Mouse (Mus musculus) CH12.LX (cell line): ENCODE data around the gene Cpeb1. TPM values are rescaled to one million over a fixed set of nuclear protein-coding genes. Genes with fewer than 3 reads are reported as not detected.

Source experiments
- DNase-seq: peaks from one replicate; pipeline ENCODE4 v3.0.0-alpha.2; 2013; ENCODE audit errors: extremely low read depth
- H3K27ac ChIP-seq: 2 replicates; pipeline ENCODE4 v1.5.1; 2012; ENCODE audit warnings: low read depth, mild to moderate bottlenecking, control low read depth, moderate library complexity; ENCODE audit not compliant: insufficient read depth
- H3K27me3 ChIP-seq: replicated peaks from 2 replicates; pipeline ENCODE3; 2012; ENCODE audit warnings: inconsistent platforms
- H3K36me3 ChIP-seq, 2 experiments: replicated peaks in 1 of 2; 2 replicates each; pipeline versions ENCODE3 to v1.6.1; 2012; ENCODE audit warnings: inconsistent platforms in 1 of 2, low read length in 1 of 2, mild to moderate bottlenecking in 1 of 2, mixed read lengths in 1 of 2, moderate library complexity in 1 of 2; ENCODE audit not compliant: control insufficient read depth in 1 of 2, insufficient read depth in 1 of 2
- H3K4me1 ChIP-seq, 2 experiments: 2 replicates each; pipeline ENCODE4 v1.6.1; 2012; ENCODE audit warnings: inconsistent platforms in 1 of 2, moderate library complexity in 1 of 2; ENCODE audit not compliant: insufficient read depth in 2 of 2, control insufficient read depth in 1 of 2
- H3K4me2 ChIP-seq: 2 replicates; pipeline ENCODE4 v1.6.1; 2012; ENCODE audit warnings: low read depth, mild to moderate bottlenecking, control low read depth; ENCODE audit not compliant: poor library complexity, insufficient read depth, severe bottlenecking
- H3K4me3 ChIP-seq, 3 experiments: fragments of 150-350 bp in 1 of 3; sonication (generic) in 1 of 3; replicated peaks in 1 of 3; 2 replicates each; pipeline versions ENCODE3 to v1.5.1; 2011 to 2012; ENCODE audit warnings: low read depth in 2 of 3, low read length in 2 of 3, mild to moderate bottlenecking in 2 of 3, moderate library complexity in 2 of 3, control low read depth in 1 of 3, improper control_type of control experiment in 1 of 3, inconsistent platforms in 1 of 3, mixed read lengths in 1 of 3; ENCODE audit not compliant: poor library complexity in 1 of 3
- H3K79me2 ChIP-seq: replicated peaks from 2 replicates; pipeline ENCODE4 v1.6.1; 2012; ENCODE audit warnings: mild to moderate bottlenecking, moderate library complexity; ENCODE audit not compliant: control insufficient read depth, poor library complexity, insufficient read depth, severe bottlenecking; ENCODE audit errors: extremely low read depth
- H3K9ac ChIP-seq: 2 replicates; pipeline ENCODE4 v1.6.1; 2012; ENCODE audit warnings: low read depth, mild to moderate bottlenecking, control low read depth, moderate library complexity; ENCODE audit not compliant: insufficient read depth
- H3K9me3 ChIP-seq: replicated peaks from 2 replicates; pipeline ENCODE3; 2012; ENCODE audit warnings: low read length, inconsistent platforms, mixed read lengths
- BHLHE40 ChIP-seq: IDR thresholded peaks from 2 replicates; pipeline ENCODE4 v1.6.1; 2011; ENCODE audit warnings: mild to moderate bottlenecking, low read depth, low read length, improper control_type of control experiment
- CHD1 ChIP-seq: IDR thresholded peaks from 2 replicates; pipeline ENCODE4 v1.6.1; 2012; ENCODE audit warnings: low read depth, low read length, improper control_type of control experiment, inconsistent platforms
- CHD2 ChIP-seq: IDR thresholded peaks from 2 replicates; pipeline ENCODE4 v1.6.1; 2011; ENCODE audit warnings: low read length, improper control_type of control experiment
- CTCF ChIP-seq, 2 experiments: IDR thresholded peaks in 1 of 2; conservative IDR thresholded peaks in 1 of 2; 2 replicates each; pipeline ENCODE4 v1.5.1; 2011 to 2012; ENCODE audit warnings: low read depth in 2 of 2, low read length in 2 of 2, improper control_type of control experiment in 1 of 2, inconsistent platforms in 1 of 2, mild to moderate bottlenecking in 1 of 2, moderate library complexity in 1 of 2
- ELF1 ChIP-seq: IDR thresholded peaks from 2 replicates; pipeline ENCODE4 v1.6.1; 2014; ENCODE audit warnings: low read depth, mild to moderate bottlenecking, inconsistent platforms, low read length, improper control_type of control experiment
- ETS1 ChIP-seq: conservative IDR thresholded peaks from 2 replicates; pipeline ENCODE4 v1.6.1; 2012; ENCODE audit warnings: low read depth, mild to moderate bottlenecking, inconsistent platforms, low read length, improper control_type of control experiment, moderate library complexity
- IRF4 ChIP-seq: IDR thresholded peaks from 2 replicates; pipeline ENCODE4 v1.6.1; 2014; ENCODE audit warnings: low read depth, mild to moderate bottlenecking, inconsistent platforms, low read length, improper control_type of control experiment
- JUND ChIP-seq: conservative IDR thresholded peaks from 2 replicates; pipeline ENCODE4 v1.6.1; 2011; ENCODE audit warnings: low read depth, low read length, improper control_type of control experiment
- MYC ChIP-seq: IDR thresholded peaks from 2 replicates; pipeline ENCODE4 v1.6.1; 2011; ENCODE audit warnings: low read depth, mild to moderate bottlenecking, improper control_type of control experiment, low read length
- NELFE ChIP-seq: IDR thresholded peaks from 2 replicates; pipeline ENCODE4 v1.6.1; 2011; ENCODE audit warnings: low read depth, low read length, improper control_type of control experiment
- PAX5 ChIP-seq: IDR thresholded peaks from 2 replicates; pipeline ENCODE4 v1.6.1; 2012; ENCODE audit warnings: low read length, inconsistent platforms, mixed read lengths
- POLR2A ChIP-seq: IDR thresholded peaks from 2 replicates; pipeline ENCODE4 v1.6.1; 2011; ENCODE audit warnings: low read depth, mild to moderate bottlenecking, improper control_type of control experiment, low read length
- POLR2AphosphoS2 ChIP-seq: IDR thresholded peaks from 2 replicates; pipeline ENCODE4 v1.6.1; 2011; ENCODE audit warnings: low read depth, low read length, improper control_type of control experiment
- RAD21 ChIP-seq: IDR thresholded peaks from 2 replicates; pipeline ENCODE4 v1.6.1; 2011; ENCODE audit warnings: low read depth, mild to moderate bottlenecking, low read length, improper control_type of control experiment, moderate library complexity
- SIN3A ChIP-seq: IDR thresholded peaks from 2 replicates; pipeline ENCODE4 v1.6.1; 2012; ENCODE audit warnings: low read length, improper control_type of control experiment, inconsistent platforms
- SMC3 ChIP-seq: IDR thresholded peaks from 2 replicates; pipeline ENCODE4 v1.6.1; 2011; ENCODE audit warnings: low read depth, low read length, improper control_type of control experiment
- TCF12 ChIP-seq: IDR thresholded peaks from 2 replicates; pipeline ENCODE4 v1.6.1; 2014; ENCODE audit warnings: low read depth, mild to moderate bottlenecking, inconsistent platforms, low read length, improper control_type of control experiment
- UBTF ChIP-seq: IDR thresholded peaks from 2 replicates; pipeline ENCODE4 v1.6.1; 2012; ENCODE audit warnings: low read depth, mild to moderate bottlenecking, inconsistent platforms, low read length, improper control_type of control experiment, moderate library complexity
- ZC3H11A ChIP-seq: IDR thresholded peaks from 2 replicates; pipeline ENCODE4 v1.6.1; 2012; ENCODE audit warnings: low read depth, mild to moderate bottlenecking, inconsistent platforms, low read length, improper control_type of control experiment
- ZMIZ1 ChIP-seq: IDR thresholded peaks from 2 replicates; pipeline ENCODE4 v1.6.1; 2012; ENCODE audit warnings: low read depth, mild to moderate bottlenecking, inconsistent platforms, low read length, improper control_type of control experiment
- ZNF384 ChIP-seq: IDR thresholded peaks from 2 replicates; pipeline ENCODE4 v1.6.1; 2012; ENCODE audit warnings: low read depth, low read length, improper control_type of control experiment, inconsistent platforms
- dilution Hi-C: fragments of 300-500 bp; cut with MboI; formaldehyde crosslinking; loops from 2 replicates; pipeline ENCODE4 v1.14.3; 2020; ENCODE audit warnings: low sequenced_read_pairs; ENCODE audit not compliant: extremely low pct_unique_long_range_greater_than_20kb, extremely low pct_ligation_motif_present
- in situ Hi-C: fragments of 300-500 bp; cut with MboI; formaldehyde crosslinking; loops from 3 replicates; pipeline ENCODE4 v1.14.3; 2019; ENCODE audit warnings: low sequenced_read_pairs, low pct_ligation_motif_present, low pct_unique_long_range_greater_than_20kb, mixed read lengths
- polyA plus RNA-seq: library from polyadenylated mRNA; unstranded; fragments of >175 nt; gene quantifications from 2 replicates; pipeline ENCODE4 v1.2.1, GENCODE M21; 2012; ENCODE audit warnings: low read depth; ENCODE audit not compliant: insufficient read length
- total RNA-seq, 2 experiments: library from RNA; depleted of rRNA; stranded (reverse); fragments of 300-350 nt in 1 of 2; fragments of >200 nt in 1 of 2; gene quantifications; 2 replicates each; pipeline ENCODE4 v1.2.3; 2012 to 2014

The Cpeb1 gene
- total and polyA plus RNA-seq, 3 experiments, result 0.26 TPM; not detected in 2

DNA sequence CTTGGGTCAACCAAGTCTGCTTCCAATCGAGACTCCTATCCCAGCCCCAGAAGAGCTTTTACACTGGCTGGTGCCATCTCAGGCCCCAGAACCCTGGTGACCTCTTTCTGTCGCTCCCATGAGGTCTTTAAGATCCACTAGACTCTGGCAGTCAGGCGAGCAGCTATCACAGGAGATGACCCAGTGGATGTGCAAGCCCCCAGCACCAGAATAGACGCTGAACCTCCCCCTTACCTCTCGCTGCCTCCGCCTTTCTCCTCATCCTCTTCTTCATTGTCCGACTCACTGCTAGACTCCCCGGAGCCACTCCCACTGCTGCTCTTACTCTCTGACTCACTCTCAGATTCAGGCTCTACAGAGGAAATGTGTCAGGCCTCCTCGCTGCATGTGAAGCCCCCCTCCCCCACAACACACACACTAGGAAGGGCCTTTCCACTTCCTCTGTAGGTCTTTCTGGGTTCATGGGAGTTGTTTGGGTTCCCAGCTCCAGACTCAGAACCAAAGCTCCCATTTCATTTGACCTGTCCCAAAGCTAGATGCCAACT is 9.7 kb upstream of the Cpeb1 start:
- in situ Hi-C loops, result no loop called here
- no peak overlapping the region for H3K4me2 ChIP-seq
- no peak overlapping the region for H3K4me3 ChIP-seq
- H3K27me3 ChIP-seq, result peaks cover 94% of the 10 kb centered on the region
- no peak for TF ChIP-seq NELFE
- no peak for TF ChIP-seq POLR2A
- TF ChIP-seq CHD1, result no peak
- no peak overlapping the region for H3K9ac ChIP-seq
- DNase-seq, result no peak
- no peaks in the 10 kb centered on the region for H3K9me3 ChIP-seq
- no peaks in the 10 kb centered on the region for H3K79me2 ChIP-seq
- no peak overlapping the region for H3K27ac ChIP-seq
- dilution Hi-C loops, result no loop called here
- no peaks in the 10 kb centered on the region for H3K4me1 ChIP-seq
- H3K36me3 ChIP-seq, result no peaks in the 10 kb centered on the region

GRCm38 (mm10) chr7:81464116-81464515 is 8.9 kb upstream of the Cpeb1 start:
- DNase-seq, result peak; percentile 26
- H3K9ac ChIP-seq, result no peak overlapping the region
- dilution Hi-C loops, result no loop called here

GRCm38 (mm10) chr7:81462815-81463214 is 7.5 kb upstream of the Cpeb1 start:
- no peaks in the 10 kb centered on the region for H3K9me3 ChIP-seq
- TF ChIP-seq POLR2AphosphoS2 (no peak), PAX5 (no peak), ZC3H11A (no peak), SMC3 (no peak), TCF12 (no peak), JUND (no peak), UBTF (no peak), NELFE (no peak), CTCF (conservative IDR thresholded peaks at IDR 0.05 in 1 of 2, IDR thresholded peaks at IDR 0.05 in 1 of 2; ENCODE audit: low read depth in 2 of 2, low read length in 2 of 2) (no peak), IRF4 (no peak), SIN3A (no peak), ZMIZ1 (no peak), RAD21 (no peak), CHD2 (no peak), ZNF384 (no peak), MYC (no peak), ELF1 (no peak), ETS1 (no peak)
- TF ChIP-seq, all 38 proteins: peak for 0
- Histone ChIP-seq H3K4me1 (no peaks in the 10 kb centered on the region), H3K4me3 (no peak overlapping the region), H3K9ac (no peak overlapping the region), H3K27me3 (peaks cover 86% of the 10 kb centered on the region), H3K4me2 (no peak overlapping the region), H3K36me3 (no peaks in the 10 kb centered on the region), H3K79me2 (no peaks in the 10 kb centered on the region), H3K27ac (no peak overlapping the region)
- dilution Hi-C loops, result no loop called here
- in situ Hi-C loops, result no loop called here
- DNase-seq, result no peak

More at GRCm38 (mm10) chr7:81464116-81464515, 8.9 kb upstream of the Cpeb1 start:
- Histone ChIP-seq H3K9me3 (no peaks in the 10 kb centered on the region), H3K27ac (no peak overlapping the region), H3K4me1 (no peaks in the 10 kb centered on the region), H3K4me3 (no peak overlapping the region), H3K27me3 (peaks cover 92% of the 10 kb centered on the region), H3K79me2 (no peaks in the 10 kb centered on the region), H3K4me2 (no peak overlapping the region), H3K36me3 (no peaks in the 10 kb centered on the region)
- TF ChIP-seq BHLHE40 (no peak), CHD1 (no peak), ZNF384 (no peak)
- in situ Hi-C loops, result no loop called here
